Mouse (Mus musculus): ENCODE results near the gene Prr14. TPM values are rescaled to one million over a fixed set of nuclear protein-coding genes. Genes with fewer than 3 reads are reported as not detected.
"Not testable (repeated sequence)": the region's sequence is repeated elsewhere in the genome, so short reads cannot be mapped to it uniquely, and the experiment has no call there.

Gene Prr14
- polyA plus RNA-seq, 1 experiment from 2014 or later, result 37.1 TPM

GRCm38 (mm10) chr7:127453056-127453455, 6.4 kb upstream of the Prr14 start:
- no peaks in the 10 kb centered on the region for H3K27me3 ChIP-seq (ENCODE audit: insufficient read depth, low read length)
- peaks cover 17% of the 10 kb centered on the region for H3K4me1 ChIP-seq (replicated peaks; ENCODE audit: insufficient read depth, low read length)
- ATAC-seq (replicated peaks; ENCODE audit: low FRiP score, low read depth) (no peak), DNase-seq (ENCODE audit: low spot score) (no peak)
- H3K9ac ChIP-seq (ENCODE audit: low read depth, low read length), result no peak overlapping the region
- peaks cover 15% of the 10 kb centered on the region; the same call in 1 of the 2 replicates for H3K36me3 ChIP-seq (ENCODE audit: insufficient read depth, low read length)
- 93% methylated on average over 2 of the region's 2 CpGs for WGBS
- H3K27ac ChIP-seq, result no peak overlapping the region
- H3K9me3 ChIP-seq (replicated peaks; ENCODE audit: low read length), result no peaks in the 10 kb centered on the region
- no peak overlapping the region for H3K4me3 ChIP-seq (replicated peaks; ENCODE audit: low read depth, low read length)
- H3K4me2 ChIP-seq (ENCODE audit: low read length), result no peak overlapping the region
- no peak for TF ChIP-seq CTCF (IDR thresholded peaks at IDR 0.05; ENCODE audit: low read depth)

GRCm38 (mm10) chr7:127454905-127455304, 4.5 kb upstream of the Prr14 start:
- Histone ChIP-seq H3K4me3 (replicated peaks; ENCODE audit: low read depth, low read length) (no peak overlapping the region), H3K4me2 (ENCODE audit: low read length) (no peak overlapping the region), H3K36me3 (ENCODE audit: insufficient read depth, low read length) (peaks cover 20% of the 10 kb centered on the region; the same call in 1 of the 2 replicates), H3K9me3 (replicated peaks; ENCODE audit: low read length) (no peaks in the 10 kb centered on the region), H3K27me3 (ENCODE audit: insufficient read depth, low read length) (no peaks in the 10 kb centered on the region), H3K9ac (ENCODE audit: low read depth, low read length) (no peak overlapping the region), H3K4me1 (replicated peaks; ENCODE audit: insufficient read depth, low read length) (peaks cover 12% of the 10 kb centered on the region), H3K27ac (no peak overlapping the region)
- ATAC-seq (replicated peaks; ENCODE audit: low FRiP score, low read depth) (no peak), DNase-seq (ENCODE audit: low spot score) (no peak)
- no peak for TF ChIP-seq CTCF (IDR thresholded peaks at IDR 0.05; ENCODE audit: low read depth)
- 91% methylated on average over 7 of the region's 7 CpGs for WGBS

GRCm38 (mm10) chr7:127458371-127459122, 864 bp upstream of the Prr14 start:
- H3K27ac ChIP-seq; H3K4me1 ChIP-seq (replicated peaks; ENCODE audit: insufficient read depth, low read length); H3K9me3 ChIP-seq (replicated peaks; ENCODE audit: low read length); ATAC-seq (replicated peaks; ENCODE audit: low FRiP score, low read depth); H3K27me3 ChIP-seq (ENCODE audit: insufficient read depth, low read length); DNase-seq (ENCODE audit: low spot score); H3K9ac ChIP-seq (ENCODE audit: low read depth, low read length); H3K4me3 ChIP-seq (replicated peaks; ENCODE audit: low read depth, low read length); H3K4me2 ChIP-seq (ENCODE audit: low read length): not testable (repeated sequence)
- 84% methylated on average over 3 of the region's 3 CpGs for WGBS
- peaks cover 16% of the 10 kb centered on the region; the same call in 1 of the 2 replicates for H3K36me3 ChIP-seq (ENCODE audit: insufficient read depth, low read length)

GRCm38 (mm10) chr7:127465191-127465590, 5.8 kb downstream of the Prr14 start:
- Histone ChIP-seq H3K4me3 (replicated peaks; ENCODE audit: low read depth, low read length) (no peak overlapping the region), H3K4me1 (replicated peaks; ENCODE audit: insufficient read depth, low read length) (0 out of 2 replicates have a peak, but pooled peaks cover 7% of the 10 kb centered on the region), H3K4me2 (ENCODE audit: low read length) (no peak overlapping the region), H3K9me3 (replicated peaks; ENCODE audit: low read length) (no peaks in the 10 kb centered on the region), H3K27ac (no peak overlapping the region), H3K9ac (ENCODE audit: low read depth, low read length) (no peak overlapping the region), H3K27me3 (ENCODE audit: insufficient read depth, low read length) (no peaks in the 10 kb centered on the region), H3K36me3 (ENCODE audit: insufficient read depth, low read length) (peaks cover 6% of the 10 kb centered on the region; the same call in 1 of the 2 replicates)
- 92% methylated on average over 3 of the region's 3 CpGs for WGBS
- no peak for TF ChIP-seq CTCF (IDR thresholded peaks at IDR 0.05; ENCODE audit: low read depth)
- DNase-seq (ENCODE audit: low spot score), result no peak
- ATAC-seq (replicated peaks; ENCODE audit: low FRiP score, low read depth), result no peak

GRCm38 (mm10) chr7:127465670-127466069, 6.3 kb downstream of the Prr14 start:
- 93% methylated on average over 2 of the region's 2 CpGs for WGBS
- not testable (repeated sequence) for DNase-seq (ENCODE audit: low spot score); H3K4me2 ChIP-seq (ENCODE audit: low read length); H3K9ac ChIP-seq (ENCODE audit: low read depth, low read length); ATAC-seq (replicated peaks; ENCODE audit: low FRiP score, low read depth); H3K27ac ChIP-seq; H3K4me1 ChIP-seq (replicated peaks; ENCODE audit: insufficient read depth, low read length); H3K4me3 ChIP-seq (replicated peaks; ENCODE audit: low read depth, low read length); H3K9me3 ChIP-seq (replicated peaks; ENCODE audit: low read length); H3K27me3 ChIP-seq (ENCODE audit: insufficient read depth, low read length); H3K36me3 ChIP-seq (ENCODE audit: insufficient read depth, low read length)

- Histone ChIP-seq H3K36me3 (ENCODE audit: insufficient read depth, low read length) (peaks cover 6% of the 10 kb centered on the region; the same call in 1 of the 2 replicates), H3K27ac (no peak overlapping the region), H3K4me2 (ENCODE audit: low read length) (no peak overlapping the region), H3K9me3 (replicated peaks; ENCODE audit: low read length) (no peaks in the 10 kb centered on the region), H3K4me1 (replicated peaks; ENCODE audit: insufficient read depth, low read length) (0 out of 2 replicates have a peak, but pooled peaks cover 7% of the 10 kb centered on the region), H3K4me3 (replicated peaks; ENCODE audit: low read depth, low read length) (no peak overlapping the region), H3K9ac (ENCODE audit: low read depth, low read length) (no peak overlapping the region), H3K27me3 (ENCODE audit: insufficient read depth, low read length) (no peaks in the 10 kb centered on the region)
- ATAC-seq (replicated peaks; ENCODE audit: low FRiP score, low read depth) (no peak), DNase-seq (ENCODE audit: low spot score) (no peak)
- no peak for TF ChIP-seq CTCF (IDR thresholded peaks at IDR 0.05; ENCODE audit: low read depth)
- 88% methylated on average over 4 of the region's 4 CpGs for WGBS
These were observed 7.2 kb downstream of the Prr14 start for GRCm38 (mm10) chr7:127466606-127467005.
